Mouse (Mus musculus) left cerebral cortex, postnatal 14 days (tissue): ENCODE measurements around the gene Omp. TPM values are rescaled to one million over a fixed set of nuclear protein-coding genes. Genes with fewer than 3 reads are reported as not detected.

Source experiments
- DNase-seq, 2 experiments: peaks; one replicate each; pipeline ENCODE4 v3.0.0; 2021 to 2022; ENCODE audit warnings: low spot score in 2 of 2, mixed read lengths in 1 of 2
- intact Hi-C: fragments of 180-260 bp; cut with DNase I; formaldehyde crosslinking; loops from one replicate; pipeline ENCODE4 v1.15.1; 2025
- total RNA-seq, 2 experiments: library from RNA; stranded (reverse); gene quantifications; 2 replicates each; pipeline ENCODE4 v1.2.3; 2021

The Omp gene
- total RNA-seq, 2 experiments from 2014 or later: 0.66 to 0.79 TPM

DNA sequence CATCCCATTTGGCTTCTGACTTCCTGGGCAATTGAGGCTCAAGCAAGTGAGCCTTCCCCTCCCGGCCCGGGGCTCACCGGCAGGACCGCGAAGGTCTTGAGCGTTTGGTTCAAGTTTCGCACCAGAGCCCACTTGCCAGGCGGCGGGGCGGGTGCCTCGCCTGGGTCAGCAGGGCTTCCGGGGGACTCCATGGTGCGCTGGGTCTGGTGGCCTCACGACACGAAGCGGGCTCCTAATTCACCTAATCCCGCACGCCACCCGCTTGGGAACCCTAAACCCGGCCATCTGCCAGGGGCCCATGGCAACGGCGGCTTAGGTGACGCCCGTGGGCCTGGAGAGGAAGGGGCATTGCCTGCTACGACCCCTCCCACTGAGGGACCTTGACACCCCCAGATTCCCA is 34.1 kb downstream of the Omp start:
- intact Hi-C loops: no loop called here
- no peak for DNase-seq

DNA sequence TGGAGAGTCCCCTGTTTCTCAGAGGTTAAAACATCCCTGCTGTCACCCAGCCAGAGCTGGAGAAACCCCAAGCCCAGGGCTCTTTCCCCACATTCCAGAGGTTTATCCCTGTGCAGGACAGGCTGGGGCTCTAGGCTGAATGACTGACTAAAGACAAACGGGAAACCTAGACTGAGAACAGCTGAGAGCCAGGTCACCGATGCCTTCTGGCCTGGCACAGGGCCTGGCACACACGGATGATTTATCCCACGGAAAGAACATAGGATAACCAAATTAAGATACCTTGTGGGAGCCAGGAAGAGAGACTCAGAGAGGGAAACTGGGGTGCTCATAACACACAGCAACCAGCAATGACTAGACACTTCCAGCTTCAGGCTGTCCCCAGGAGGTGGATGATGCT is 35.5 kb downstream of the Omp start:
- intact Hi-C loops: no loop called here
- DNase-seq: no peak

DNA sequence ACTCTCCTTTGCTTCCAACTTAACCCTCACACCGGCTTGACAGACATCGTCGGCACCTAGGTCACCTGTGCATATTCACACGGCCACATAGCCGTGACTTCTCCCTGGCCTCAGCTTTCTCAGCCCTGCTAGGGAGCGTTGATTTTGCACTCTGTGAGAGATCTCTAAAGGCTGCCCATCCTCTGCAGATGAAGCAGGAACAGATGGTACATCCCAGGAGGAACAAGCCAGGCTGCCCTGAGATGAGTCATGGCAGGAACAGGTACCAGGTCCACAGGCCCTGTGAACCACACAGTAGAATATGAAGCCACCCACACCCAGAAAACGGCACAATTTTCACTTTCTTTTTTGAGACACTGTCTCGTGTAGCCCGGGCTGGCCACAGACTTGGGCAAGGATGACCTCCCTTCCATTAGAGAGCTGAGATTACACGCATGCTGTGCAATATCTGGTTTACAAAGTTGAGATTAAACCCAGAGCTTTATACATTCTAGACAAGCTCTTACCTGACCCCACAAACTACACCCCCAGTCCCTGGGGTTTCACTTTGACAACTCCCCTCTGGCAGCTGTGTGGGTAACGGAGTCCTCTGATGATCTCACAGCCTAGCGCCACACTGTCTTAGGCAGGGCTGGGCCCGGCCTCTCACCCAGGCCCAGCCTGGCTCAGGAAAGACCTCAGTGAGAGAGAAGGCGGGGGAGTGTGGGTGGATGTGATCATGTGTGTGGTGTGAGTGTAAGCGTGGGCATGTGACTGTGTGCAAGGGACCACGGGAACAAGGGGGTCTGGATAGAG is 36.5 kb downstream of the Omp start:
- intact Hi-C loops: no loop called here
- DNase-seq: no peak

DNA sequence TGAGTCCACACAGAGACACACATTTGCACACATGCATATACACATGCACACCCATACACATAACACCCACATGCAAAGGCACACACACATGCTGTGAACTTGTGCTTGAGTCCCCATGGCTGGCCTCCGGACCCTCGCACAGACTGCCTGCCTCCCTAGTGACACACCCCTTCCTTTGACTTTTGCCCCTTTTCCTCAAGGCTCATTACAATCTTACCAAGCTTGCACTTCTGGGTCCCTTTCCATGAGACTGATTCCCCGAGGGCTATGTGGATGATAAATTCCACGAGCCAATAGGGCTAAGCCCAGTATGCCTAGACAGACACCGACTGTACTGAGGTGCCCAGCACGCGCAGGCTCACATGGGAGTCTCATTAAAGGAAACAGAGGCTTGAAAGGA is 39.0 kb downstream of the Omp start:
- intact Hi-C loops: no loop called here
- no peak for DNase-seq

DNA sequence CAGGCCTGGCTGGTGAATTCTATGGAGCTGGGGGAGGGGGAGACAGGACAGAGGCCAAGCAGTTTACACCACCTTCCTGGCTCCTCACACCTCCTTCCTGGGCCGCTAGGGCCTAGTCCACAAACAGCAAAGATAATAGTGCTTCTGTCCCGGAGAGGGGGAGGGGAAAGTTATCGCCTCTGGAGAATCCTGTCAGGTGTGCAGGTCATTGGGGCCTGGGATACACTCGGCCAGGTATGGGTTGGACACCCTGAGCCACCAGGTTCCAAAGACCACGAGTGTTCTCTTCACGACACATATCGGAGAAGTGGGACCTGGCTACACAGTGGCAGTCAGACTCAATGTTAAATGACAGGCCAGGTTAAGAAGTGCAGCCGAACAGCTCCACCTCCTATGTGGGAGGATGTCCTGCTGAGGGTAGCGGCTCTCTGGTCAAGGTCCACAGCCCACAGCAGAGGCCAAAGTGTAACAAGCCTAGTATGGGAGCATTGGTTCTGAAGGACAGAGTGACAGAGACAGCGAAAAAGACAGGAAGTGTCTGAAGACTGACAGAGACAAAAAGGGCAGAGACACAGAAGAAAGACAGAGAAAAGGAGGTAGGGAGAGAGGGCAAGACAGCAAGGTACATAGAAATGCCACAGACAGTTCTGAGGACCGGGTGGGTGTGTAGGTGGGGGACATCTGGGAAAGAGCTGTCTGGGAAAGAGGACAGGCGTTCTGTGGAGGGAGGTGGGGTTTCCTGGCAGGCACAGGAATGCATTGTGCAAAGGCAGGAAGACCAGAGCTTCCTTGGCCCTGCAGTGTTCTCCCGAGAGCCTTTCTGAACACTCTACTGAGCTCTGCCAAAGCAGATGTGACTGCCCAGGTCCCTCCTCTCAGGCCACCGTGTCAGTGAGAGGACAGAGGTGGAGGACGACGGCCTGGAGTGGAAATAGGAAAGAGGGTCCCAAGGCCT is 40.5 kb downstream of the Omp start:
- no peak for DNase-seq
- intact Hi-C loops: no loop called here

DNA sequence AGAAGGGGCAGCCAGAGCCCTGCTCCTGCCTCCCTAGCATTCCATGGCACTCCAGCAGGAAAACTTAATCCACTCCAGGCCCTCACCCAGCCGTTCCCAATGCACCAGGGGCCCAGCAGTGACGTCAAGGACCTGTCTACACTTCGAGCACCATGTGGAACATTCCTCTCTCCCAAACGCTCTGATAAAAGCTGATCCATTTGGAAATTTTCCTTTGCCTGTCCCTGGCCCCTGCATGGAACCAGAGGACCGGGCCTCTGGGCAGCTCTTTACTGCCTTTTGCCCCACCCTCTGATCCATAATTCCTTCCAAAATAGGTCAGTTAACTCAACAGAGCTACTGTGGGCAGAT is 41.4 kb downstream of the Omp start:
- intact Hi-C loops: loop anchor here (1.0 kb wide), 1 partner anchor 16 kb away; no protein-coding TSS in a partner anchor
- DNase-seq: no peak

DNA sequence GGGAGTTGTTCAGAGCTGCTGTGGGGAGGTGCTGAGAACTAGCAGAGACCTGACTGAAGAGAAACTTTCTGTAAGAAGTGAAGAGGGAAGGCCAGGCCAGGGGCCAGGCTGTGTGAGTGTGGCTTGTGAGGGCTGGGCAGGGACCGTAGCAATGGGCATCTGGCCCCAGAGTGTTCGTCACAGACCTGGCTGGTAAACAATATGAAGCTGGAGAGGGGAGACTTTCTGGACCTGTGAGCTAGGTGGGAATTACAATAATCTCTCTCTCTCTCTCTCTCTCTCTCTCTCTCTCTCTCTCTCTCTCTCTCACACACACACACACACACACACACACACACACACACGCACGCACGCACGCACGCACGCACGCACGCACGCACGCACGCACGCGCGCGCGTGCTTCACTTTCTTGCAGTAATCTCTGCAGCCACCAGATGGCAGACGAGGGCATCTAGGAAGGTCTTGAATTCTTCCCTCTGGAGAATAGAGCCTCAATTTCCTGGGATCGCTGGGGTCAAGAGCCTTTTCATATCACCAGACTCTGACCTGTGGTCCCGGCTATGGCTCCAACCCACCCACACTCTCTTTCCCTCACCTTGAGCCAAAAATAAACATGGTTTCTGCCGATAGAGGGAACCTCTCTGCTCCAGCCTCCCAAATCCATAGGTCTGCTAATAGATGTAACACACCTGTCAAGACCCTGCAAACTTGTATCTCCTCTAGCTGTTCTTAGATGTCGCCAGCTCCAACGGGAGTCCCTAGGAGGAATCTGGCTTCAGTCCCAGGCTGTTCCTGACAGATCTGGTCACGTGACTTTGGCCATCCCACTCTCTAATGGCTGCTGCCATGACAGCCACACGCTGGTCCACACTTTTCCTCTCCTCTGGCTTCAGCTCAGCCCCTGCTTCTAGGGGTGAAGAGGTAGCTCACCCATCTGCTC is 42.0 kb downstream of the Omp start:
- intact Hi-C loops: loop anchor here (1.0 kb wide), 1 partner anchor 17 kb away; no protein-coding TSS in a partner anchor
- peak; percentile 86 to 89 for DNase-seq

DNA sequence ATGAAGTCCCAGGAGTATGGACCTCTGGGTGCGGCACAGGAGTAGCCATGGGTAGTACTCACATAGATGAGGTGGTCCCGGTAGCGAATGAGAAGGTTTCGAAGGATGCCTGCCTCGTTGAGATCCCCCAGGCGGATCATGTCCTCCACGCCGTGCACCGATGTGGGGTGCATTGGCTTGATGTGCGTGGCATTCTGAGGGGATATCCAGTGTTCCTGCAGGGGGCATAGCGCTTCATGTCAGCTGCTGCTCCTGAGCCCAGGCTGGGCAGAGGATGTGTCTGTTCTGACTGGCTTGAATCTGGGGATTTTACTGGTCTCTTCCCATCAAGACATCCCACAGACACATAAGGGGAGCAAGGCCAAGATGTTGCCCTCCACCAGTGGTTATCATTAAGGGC is 42.8 kb downstream of the Omp start:
- intact Hi-C loops: no loop called here

DNA sequence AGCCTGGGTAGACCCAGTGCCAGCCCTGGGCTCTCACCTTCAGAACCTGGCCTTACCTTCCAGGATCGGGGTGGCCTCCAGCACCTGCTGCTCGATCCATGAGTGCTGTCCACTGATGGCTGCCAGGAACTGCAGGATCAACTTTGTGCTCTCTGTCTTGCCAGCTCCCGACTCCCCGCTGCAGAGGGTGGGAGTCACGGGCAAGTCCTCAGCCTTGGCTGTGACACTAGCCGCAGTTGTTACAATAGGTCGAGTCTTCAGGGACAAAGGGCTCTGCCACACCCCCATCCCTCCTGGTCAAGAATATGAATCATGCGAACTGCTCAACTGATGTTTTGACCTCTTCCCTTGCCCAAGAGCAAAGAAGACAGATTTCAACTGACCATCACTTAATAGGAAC is 47.7 kb downstream of the Omp start:
- DNase-seq: no peak
- intact Hi-C loops: no loop called here

More for the DNA sequence above, 42.8 kb downstream of the Omp start:
- no peak for DNase-seq

DNA sequence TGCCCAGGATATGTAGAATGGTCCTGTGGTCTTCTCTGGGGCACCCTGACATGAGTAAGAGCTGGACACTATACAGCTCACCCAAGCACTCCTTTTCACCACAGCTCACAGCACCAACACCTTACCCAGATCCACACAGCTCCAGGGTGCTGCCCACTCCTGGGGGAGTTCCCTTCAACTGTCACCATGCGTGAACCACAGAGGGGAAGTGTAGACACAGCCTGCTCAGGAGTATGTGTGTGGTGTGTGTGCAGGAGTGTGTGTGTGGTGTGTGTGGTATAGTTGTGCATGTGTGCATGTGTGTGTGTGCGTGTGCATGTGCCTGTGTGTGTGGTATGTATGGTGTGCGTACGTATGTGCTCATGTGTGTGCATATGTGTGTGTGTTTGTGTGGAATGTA is 49.5 kb downstream of the Omp start:
- no peak for DNase-seq
- intact Hi-C loops: no loop called here

Other genes starting within 250 kb of the Omp start
- gene Gdpd4, start 225.5 kb downstream of the Omp start, total RNA-seq: under 1 TPM; 0.15 to 0.17 TPM
- 10 to 100 TPM; 12.4 to 13.7 TPM for gene Myo7a, start 26.0 kb downstream of the Omp start, total RNA-seq
- 10 to 100 TPM; 37.3 to 41.4 TPM for gene Capn5, start 32.8 kb upstream of the Omp start, total RNA-seq
- under 1 TPM in 1 of 2 experiments, not detected in 1; 0.19 TPM for gene B3gnt6, start 54.0 kb upstream of the Omp start, total RNA-seq
- 10 to 100 TPM; 17.2 to 17.5 TPM for gene Acer3, start 175.7 kb upstream of the Omp start, total RNA-seq
- gene Tsku, start 215.8 kb upstream of the Omp start, total RNA-seq: 1 to 10 TPM; 4.4 to 4.5 TPM